Mouse (Mus musculus) cortical plate, adult 2 months (tissue): ENCODE results near the gene RPS10-NUDT3.

Source experiments
- CTCF ChIP-seq: fragments of 200-500 bp; IDR thresholded peaks from 2 replicates; pipeline ENCODE4 v1.5.1; 2011; ENCODE audit warnings: mild to moderate bottlenecking, control low read depth, low read length; ENCODE audit not compliant: insufficient read depth; ENCODE audit errors: extremely low read depth
- POLR2A ChIP-seq: fragments of 200-500 bp; IDR thresholded peaks from 2 replicates; pipeline ENCODE4 v1.6.1; 2011; ENCODE audit warnings: mild to moderate bottlenecking, low read length, control low read depth; ENCODE audit not compliant: insufficient read depth; ENCODE audit errors: extremely low read depth

DNA sequence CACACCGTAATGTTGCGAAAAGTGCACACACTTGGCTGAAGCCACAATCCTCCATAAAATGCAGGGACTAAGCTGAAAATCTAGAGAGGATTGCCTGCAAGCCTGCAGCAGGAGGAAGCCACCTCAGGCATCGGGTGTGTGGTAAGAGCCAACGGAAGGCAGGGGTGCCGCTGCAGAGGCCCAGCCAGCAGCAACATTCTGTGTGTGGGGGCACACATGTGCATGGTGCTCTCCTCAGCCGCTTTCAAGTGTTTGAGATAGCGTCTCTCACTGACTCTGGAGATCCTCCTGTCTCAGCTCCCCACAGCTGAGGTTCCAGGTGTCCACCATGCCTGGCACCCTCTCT lies 42.5 kb downstream of the RPS10-NUDT3 start:
- TF ChIP-seq CTCF (no peak), POLR2A (no peak)
